Mouse (Mus musculus) heart, adult 18-20 months (tissue): ENCODE data around the gene Gm13278. TPM values are rescaled to one million over a fixed set of nuclear protein-coding genes. Genes with fewer than 3 reads are reported as not detected.
"Not testable (repeated sequence)": the region's sequence is repeated elsewhere in the genome, so short reads cannot be mapped to it uniquely, and the experiment has no call there.

Source experiments
- DNase-seq, 2 experiments: peaks; one replicate each; pipeline ENCODE4 v3.0.0; 2021 to 2022; ENCODE audit warnings: mixed read lengths in 1 of 2
- total RNA-seq, 2 experiments: library from RNA; stranded (reverse); gene quantifications; 2 replicates each; pipeline ENCODE4 v1.2.3; 2021

Gene Gm13278
- total RNA-seq, 2 experiments from 2014 or later = not detected

DNA sequence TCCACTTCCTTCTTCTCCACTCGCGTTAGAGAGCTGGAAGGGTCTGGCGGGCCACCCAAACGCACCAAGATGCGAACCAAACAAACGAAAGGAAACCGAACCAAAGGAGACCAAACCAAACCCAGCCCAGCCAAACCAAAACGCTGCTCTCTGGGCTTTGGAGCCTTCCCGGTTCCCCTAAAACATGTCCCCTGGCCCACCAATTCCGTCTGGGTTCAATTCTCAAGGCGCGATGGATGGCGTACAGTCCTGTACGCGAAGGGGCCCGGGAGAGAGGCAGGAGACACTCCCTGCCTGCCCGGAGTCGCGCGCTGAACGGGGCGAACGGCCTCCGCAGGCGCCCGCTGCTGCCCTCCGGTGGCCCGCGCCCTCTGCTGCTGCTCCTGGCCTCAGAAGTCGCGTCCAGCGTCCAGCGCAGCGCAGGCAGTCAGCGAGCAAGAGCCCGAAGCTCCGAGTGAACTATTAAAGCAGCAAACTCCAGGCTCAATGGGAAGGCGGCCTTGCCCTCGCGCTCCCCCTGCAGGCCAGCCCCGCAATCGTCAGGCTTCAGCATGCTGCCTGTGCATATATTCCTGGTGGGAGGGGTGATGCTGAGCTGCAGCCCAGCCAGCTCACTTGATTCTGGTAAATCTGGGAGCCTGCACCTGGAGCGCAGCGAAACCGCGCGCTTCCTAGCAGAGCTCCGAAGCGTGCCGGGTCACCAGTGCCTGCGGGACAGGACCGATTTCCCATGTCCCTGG is 2.8 kb downstream of the Gm13278 start, which contains the start of gene Gm13275:
Gene Gm13275 (plus strand): TSS at position 552 of the 740 bp plus-strand sequence.
- peak; percentile 71 to 94 for DNase-seq

DNA sequence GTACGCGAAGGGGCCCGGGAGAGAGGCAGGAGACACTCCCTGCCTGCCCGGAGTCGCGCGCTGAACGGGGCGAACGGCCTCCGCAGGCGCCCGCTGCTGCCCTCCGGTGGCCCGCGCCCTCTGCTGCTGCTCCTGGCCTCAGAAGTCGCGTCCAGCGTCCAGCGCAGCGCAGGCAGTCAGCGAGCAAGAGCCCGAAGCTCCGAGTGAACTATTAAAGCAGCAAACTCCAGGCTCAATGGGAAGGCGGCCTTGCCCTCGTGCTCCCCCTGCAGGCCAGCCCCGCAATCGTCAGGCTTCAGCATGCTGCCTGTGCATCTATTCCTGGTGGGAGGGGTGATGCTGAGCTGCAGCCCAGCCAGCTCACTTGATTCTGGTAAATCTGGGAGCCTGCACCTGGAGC is 5.7 kb downstream of the Gm13278 start, which contains the start of gene Gm13279:
Gene Gm13279 (plus strand): TSS at position 301 of the 400 bp plus-strand sequence.
- not testable (repeated sequence) for DNase-seq

DNA sequence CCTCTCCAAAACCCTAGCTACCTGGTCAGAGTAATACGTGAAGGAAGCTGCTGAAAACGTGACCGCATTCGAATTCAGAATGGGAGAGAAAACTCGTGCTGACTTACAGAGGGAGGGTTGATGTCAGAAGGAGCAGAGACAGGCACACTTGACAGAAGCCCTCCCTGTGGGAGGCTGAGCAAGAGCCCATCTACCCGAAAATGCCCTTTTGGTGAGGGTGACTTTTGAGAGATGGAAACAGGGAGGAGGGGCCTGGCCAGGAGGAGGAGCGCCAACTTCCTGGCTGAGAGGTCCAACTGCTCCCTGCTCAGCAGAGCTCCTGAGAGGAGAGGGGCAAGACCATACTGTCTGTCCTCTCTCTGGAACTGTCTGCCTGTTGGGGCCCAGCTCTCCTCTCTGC is 8.0 kb downstream of the Gm13278 start, which contains the start of gene Gm13285:
Gene Gm13285 (plus strand): TSS at position 301 of the 400 bp plus-strand sequence.
- not testable (repeated sequence) for DNase-seq

DNA sequence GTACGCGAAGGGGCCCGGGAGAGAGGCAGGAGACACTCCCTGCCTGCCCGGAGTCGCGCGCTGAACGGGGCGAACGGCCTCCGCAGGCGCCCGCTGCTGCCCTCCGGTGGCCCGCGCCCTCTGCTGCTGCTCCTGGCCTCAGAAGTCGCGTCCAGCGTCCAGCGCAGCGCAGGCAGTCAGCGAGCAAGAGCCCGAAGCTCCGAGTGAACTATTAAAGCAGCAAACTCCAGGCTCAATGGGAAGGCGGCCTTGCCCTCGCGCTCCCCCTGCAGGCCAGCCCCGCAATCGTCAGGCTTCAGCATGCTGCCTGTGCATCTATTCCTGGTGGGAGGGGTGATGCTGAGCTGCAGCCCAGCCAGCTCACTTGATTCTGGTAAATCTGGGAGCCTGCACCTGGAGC is 11.6 kb downstream of the Gm13278 start, which contains the start of gene Gm13287:
Gene Gm13287 (plus strand): TSS at position 301 of the 400 bp plus-strand sequence.
- DNase-seq = not testable (repeated sequence)

DNA sequence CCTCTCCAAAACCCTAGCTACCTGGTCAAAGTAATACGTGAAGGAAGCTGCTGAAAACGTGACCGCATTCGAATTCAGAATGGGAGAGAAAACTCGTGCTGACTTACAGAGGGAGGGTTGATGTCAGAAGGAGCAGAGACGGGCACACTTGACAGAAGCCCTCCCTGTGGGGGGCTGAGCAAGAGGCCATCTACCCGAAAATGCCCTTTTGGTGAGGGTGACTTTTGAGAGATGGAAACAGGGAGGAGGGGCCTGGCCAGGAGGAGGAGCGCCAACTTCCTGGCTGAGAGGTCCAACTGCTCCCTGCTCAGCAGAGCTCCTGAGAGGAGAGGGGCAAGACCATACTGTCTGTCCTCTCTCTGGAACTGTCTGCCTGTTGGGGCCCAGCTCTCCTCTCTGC is 13.9 kb downstream of the Gm13278 start, which contains the start of gene Gm13288:
Gene Gm13288 (plus strand): TSS at position 301 of the 400 bp plus-strand sequence.
- DNase-seq = not testable (repeated sequence)

DNA sequence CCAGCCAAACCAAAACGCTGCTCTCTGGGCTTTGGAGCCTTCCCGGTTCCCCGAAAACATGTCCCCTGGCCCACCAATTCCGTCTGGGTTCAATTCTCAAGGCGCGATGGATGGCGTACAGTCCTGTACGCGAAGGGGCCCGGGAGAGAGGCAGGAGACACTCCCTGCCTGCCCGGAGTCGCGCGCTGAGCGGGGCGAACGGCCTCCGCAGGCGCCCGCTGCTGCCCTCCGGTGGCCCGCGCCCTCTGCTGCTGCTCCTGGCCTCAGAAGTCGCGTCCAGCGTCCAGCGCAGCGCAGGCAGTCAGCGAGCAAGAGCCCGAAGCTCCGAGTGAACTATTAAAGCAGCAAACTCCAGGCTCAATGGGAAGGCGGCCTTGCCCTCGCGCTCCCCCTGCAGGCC is 14.4 kb downstream of the Gm13278 start:
- peak; percentile 18 to 44 for DNase-seq

DNA sequence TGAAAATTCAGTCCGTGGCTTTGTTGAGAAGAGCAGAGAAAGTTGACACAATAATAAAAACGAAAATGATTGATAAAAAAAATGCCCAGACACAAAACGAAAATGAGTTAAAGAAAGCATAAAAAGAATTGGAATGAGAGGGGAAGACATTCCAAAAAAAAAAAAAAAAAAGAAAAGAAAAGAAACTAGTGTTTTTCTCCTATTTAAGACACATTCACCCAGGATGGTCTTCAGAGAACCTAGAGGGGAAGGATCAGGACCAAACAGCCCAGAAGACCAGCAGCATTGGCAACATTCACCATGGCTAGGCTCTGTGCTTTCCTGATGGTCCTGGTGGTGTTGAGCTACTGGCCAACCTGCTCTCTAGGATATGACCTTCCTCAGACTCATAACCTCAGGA is 24.6 kb downstream of the Gm13278 start, which contains the start of gene Ifna7:
Gene Ifna7 (plus strand): TSS at position 301 of the 400 bp plus-strand sequence.
- DNase-seq = no peak

DNA sequence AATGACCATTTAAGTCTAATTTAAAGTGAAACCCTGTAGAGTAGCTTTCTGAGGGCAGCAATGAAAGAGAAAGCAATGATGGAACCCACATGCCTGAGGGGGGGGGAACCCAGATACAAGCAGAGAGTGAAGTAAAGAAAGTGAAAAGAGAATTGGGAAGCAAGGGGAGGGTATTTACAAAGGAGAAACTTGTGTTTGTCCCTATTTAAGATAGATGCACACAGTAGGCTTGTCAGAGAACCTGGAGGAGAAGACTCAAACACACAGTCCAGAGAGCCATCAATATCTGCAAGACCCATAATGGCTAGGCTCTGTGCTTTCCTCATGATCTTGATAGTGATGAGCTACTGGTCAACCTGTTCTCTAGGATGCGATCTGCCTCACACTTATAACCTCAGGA is 28.3 kb downstream of the Gm13278 start, which contains the start of gene Ifna11:
Gene Ifna11 (plus strand): TSS at position 301 of the 400 bp plus-strand sequence.
- DNase-seq = no peak

DNA sequence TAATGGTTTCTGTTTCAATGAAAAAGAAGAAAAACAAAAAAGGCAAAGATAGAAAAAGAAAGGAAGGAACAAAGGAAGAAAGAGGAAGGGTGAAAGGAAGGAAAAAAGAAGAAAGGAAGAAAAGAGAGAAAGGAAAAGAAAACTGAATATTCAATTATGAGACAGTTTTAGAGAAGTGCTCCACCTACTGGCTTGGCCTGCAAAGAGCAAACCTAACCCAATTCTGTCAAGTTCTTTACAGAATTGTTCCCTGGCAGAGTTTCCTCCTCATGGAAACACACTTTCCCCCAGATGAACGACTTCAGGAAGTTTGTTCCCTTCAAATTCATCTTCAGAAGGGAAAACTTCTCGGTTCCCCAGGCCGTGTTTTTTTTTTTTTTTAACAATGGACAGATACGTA is 31.6 kb downstream of the Gm13278 start:
- peak in 1 of 2 experiments; percentile 25 for DNase-seq

DNA sequence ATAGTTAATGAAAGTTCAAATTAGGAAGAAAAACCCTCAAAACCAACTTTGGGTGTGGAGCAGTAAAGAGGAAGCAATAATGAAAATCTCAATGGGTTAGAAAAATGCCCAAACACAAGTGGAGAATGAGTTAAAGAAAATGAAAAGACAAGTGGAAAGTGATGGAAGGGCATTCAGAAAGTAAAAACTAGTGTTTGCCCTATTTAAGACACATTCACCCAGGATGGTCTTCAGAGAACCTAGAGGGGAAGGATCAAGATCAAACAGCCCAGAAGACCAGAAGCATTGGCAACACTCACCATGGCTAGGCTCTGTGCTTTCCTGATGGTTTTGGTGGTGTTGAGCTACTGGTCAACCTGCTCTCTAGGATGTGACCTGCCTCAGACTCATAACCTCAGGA is 35.8 kb downstream of the Gm13278 start, which contains the start of gene Ifna6:
Gene Ifna6 (plus strand): TSS at position 301 of the 400 bp plus-strand sequence.
- DNase-seq = not testable (repeated sequence)

DNA sequence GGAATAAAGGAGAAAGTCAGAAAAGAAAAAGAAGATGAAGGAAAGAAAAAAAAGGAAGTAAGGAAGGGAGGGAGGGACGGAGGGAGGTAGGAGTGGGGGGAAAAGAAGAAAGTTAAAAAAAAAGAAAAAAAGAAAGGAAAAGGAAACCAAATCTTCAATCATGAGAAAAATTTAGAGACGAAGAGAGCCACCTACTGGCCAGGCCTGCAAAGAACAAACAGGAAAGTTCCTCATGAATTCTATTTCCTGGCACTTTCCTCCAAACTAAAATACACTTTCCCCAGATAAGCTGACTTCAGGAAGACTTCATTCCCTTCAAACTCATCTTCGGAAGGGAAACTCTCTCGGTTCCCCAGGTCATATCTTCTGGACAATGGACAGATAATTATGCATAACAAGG is 39.2 kb downstream of the Gm13278 start:
- DNase-seq = peak in 1 of 2 experiments; percentile 53

DNA sequence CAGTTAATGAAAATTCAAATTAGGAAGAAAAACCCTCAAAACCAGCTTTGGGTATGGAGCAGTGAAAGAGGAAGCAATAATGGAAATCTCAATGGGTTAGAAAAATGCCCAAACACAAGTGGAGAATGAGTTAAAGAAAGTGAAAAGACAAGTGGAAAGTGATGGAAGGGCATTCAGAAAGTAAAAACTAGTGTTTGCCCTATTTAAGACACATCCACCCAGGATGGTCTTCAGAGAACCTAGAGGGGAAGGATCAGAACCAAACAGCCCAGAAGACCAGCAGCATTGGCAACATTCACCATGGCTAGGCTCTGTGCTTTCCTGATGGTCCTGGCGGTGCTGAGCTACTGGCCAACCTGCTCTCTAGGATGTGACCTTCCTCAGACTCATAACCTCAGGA is 43.9 kb downstream of the Gm13278 start, which contains the start of gene Ifna5:
Gene Ifna5 (plus strand): TSS at position 301 of the 400 bp plus-strand sequence.
- DNase-seq = not testable (repeated sequence)

DNA sequence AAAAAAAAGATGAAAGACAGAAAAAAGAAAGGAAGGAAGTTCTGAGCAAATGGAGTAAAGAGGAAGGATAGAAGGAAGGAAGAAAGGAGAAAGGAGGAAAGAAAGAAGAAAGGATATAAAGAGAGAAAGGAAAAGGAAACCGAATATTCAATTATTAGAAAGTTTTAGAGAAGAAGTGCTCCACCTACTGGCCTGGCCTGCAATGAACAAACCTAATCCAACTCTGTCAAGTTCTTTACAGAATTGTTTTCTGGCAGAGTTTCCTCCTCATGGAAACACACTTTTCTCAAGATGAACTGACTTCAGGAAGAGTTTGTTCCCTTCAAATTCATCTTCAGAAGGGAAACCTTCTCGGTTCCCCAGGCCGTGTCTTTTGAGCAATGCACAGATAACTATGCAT is 47.5 kb downstream of the Gm13278 start:
- peak in 1 of 2 experiments; percentile 26 for DNase-seq

DNA sequence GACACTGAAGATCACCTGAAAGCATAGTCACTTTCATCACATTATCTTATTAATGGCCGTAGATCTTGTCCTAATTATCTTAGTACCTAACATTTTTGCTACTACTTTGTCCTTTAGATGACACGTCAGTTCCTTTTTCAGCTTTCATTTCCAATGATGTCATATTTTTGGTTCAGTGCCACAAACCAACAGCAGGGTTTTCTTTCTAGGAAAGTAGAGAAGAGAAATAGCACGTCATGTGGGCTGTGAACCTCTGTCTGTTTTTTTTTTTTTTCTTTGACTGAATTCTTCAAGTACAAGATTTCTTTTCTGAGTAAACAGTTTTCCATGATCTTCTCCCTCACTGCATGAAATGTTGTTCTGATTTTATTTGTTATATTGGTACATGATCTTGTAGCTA is 48.7 kb downstream of the Gm13278 start:
- DNase-seq = no peak

DNA sequence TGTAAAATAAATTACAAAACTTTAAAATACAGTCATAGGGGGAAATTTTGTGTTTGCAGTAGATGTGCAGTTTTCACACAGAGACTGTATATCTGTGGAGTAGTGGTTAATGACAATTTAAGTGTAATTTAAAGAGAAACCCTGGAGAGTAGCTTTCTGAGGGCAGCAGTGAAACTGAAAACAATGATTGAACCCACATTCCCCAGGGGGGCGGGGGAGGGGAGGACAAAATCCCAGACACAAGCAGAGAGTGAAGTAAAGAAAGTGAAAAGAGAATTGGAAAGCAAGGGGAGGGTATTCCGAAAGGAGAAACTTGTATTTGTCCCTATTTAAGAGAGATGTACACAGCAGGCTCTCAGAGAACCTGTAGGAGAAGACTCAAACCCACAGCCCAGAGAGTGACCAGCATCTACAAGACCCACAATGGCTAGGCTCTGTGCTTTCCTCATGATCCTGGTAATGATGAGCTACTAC is 50.1 kb downstream of the Gm13278 start, which contains the start of gene Ifna4:
Gene Ifna4 (plus strand): TSS at position 424 of the 474 bp plus-strand sequence.
- no peak for DNase-seq

Other genes starting within 250 kb of the Gm13278 start
- gene Ifna15, start 233.3 kb upstream of the Gm13278 start, total RNA-seq = not detected
- gene Ifna14, start 219.8 kb upstream of the Gm13278 start, total RNA-seq = not detected
- not detected for gene Ifna9, start 199.2 kb upstream of the Gm13278 start, total RNA-seq
- not detected for gene Ifna12, start 188.2 kb upstream of the Gm13278 start, total RNA-seq
- not detected for gene C87499, start 157.1 kb upstream of the Gm13278 start, total RNA-seq
- not detected for gene Ifna13, start 147.1 kb upstream of the Gm13278 start, total RNA-seq
- not detected for gene Ifna16, start 114.6 kb upstream of the Gm13278 start, total RNA-seq
- not detected for gene Ifna2, start 107.6 kb upstream of the Gm13278 start, total RNA-seq
- gene Ifnab, start 100.2 kb upstream of the Gm13278 start, total RNA-seq = not detected
- under 1 TPM in 1 of 2 experiments, not detected in 1; 0.42 TPM for gene Gm26566, start 69.7 kb upstream of the Gm13278 start, total RNA-seq
- gene Klhl9, start 69.1 kb upstream of the Gm13278 start, total RNA-seq = 10 to 100 TPM; 72.4 to 76.1 TPM
- not detected for gene Gm13271, start 36.7 kb upstream of the Gm13278 start, total RNA-seq
- gene Gm13283, start 31.4 kb upstream of the Gm13278 start, total RNA-seq = not detected
- not detected for gene Gm13290, start 17.7 kb upstream of the Gm13278 start, total RNA-seq
- not detected for gene Gm13289, start 14.6 kb upstream of the Gm13278 start, total RNA-seq
- not detected for gene Gm13272, start 11.7 kb upstream of the Gm13278 start, total RNA-seq
- not detected for gene Ifnz, start 9.4 kb upstream of the Gm13278 start, total RNA-seq
- gene Gm13276, start 5.8 kb upstream of the Gm13278 start, total RNA-seq = not detected
- gene Gm13277, start 2.9 kb upstream of the Gm13278 start, total RNA-seq = not detected
- gene Gm13275, start 2.9 kb downstream of the Gm13278 start, total RNA-seq = not detected
- not detected for gene Gm13279, start 5.8 kb downstream of the Gm13278 start, total RNA-seq
- gene Gm13285, start 8.1 kb downstream of the Gm13278 start, total RNA-seq = not detected
- not detected for gene Gm13287, start 11.7 kb downstream of the Gm13278 start, total RNA-seq
- gene Gm13288, start 14.0 kb downstream of the Gm13278 start, total RNA-seq = not detected
- gene Ifna7, start 24.7 kb downstream of the Gm13278 start, total RNA-seq = not detected
- not detected for gene Ifna11, start 28.4 kb downstream of the Gm13278 start, total RNA-seq
- not detected for gene Ifna6, start 35.9 kb downstream of the Gm13278 start, total RNA-seq
- not detected for gene Ifna5, start 44.0 kb downstream of the Gm13278 start, total RNA-seq
- gene Ifna4, start 50.3 kb downstream of the Gm13278 start, total RNA-seq = not detected
- not detected for gene Ifna1, start 58.5 kb downstream of the Gm13278 start, total RNA-seq
- not detected for gene Ifne, start 88.7 kb downstream of the Gm13278 start, total RNA-seq